Mouse (Mus musculus): ENCODE measurements around the gene Cd81.

Gene Cd81

DNA sequence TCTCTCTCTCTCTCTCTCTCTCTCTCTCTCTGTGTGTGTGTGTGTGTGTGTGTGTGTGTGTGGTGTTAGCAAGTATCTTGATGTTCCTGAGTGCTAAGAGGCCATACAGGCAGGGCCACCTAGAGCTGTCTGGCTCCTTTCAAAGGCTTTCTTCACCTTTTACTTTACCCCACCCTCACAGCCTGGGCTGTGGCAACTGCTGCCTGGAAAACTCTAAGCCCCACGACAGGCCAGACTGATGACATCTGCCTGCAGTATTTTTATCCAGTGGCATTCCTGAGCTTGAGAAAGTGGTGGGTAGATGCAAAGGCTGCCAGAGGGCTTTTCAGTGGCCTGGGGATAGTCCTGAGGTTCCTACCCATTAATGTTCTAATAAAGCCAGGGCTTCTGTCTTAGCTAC, 59.9 kb downstream of the Cd81 start:
- DNase-seq (ENCODE audit: low spot score) = no peak

DNA sequence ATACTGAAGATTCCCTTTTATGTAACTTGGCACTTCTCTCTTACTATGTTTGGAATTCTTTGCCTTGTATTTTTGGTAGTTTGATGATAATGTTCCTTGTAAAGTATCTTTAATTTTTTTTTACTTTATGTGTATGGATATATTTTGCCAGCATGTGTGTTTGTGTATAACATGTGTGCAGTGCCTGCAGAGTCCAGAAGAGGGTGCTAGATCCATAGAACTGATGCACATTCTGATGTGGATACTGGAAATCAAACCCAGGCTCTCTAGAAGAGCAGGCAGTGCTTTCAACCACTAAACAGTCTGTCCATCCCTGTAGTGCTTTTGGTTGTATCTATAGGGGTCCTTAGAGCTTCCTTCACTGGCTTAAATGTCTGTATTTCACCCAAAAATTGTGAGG, 62.2 kb downstream of the Cd81 start:
- no peak for DNase-seq (ENCODE audit: low spot score)

DNA sequence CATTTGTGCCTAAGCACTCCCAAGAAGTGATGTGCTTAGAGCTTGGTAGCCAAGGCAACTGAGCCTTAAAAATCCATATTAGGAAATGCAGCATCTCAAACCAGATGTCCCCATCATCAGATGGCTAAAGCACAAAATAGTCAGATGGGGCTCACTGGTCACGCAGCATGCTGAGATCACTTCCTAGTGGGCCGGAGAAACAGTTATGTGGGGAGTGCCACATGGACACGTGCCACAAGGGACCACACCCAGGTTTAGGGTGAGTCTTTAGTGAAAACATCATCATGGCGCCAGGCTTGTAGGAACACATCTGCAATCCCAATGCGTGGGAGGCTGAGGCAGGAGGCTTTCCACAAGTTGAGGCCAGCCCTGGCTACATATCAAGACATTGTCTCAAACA, 64.0 kb downstream of the Cd81 start:
- DNase-seq (ENCODE audit: low spot score) = no peak
